Mouse (Mus musculus): ENCODE results near the gene Glb1. TPM values are rescaled to one million over a fixed set of nuclear protein-coding genes. Genes with fewer than 3 reads are reported as not detected.

Glb1 gene
- polyA plus RNA-seq, 1 experiment from 2014 or later = 66.2 TPM

DNA sequence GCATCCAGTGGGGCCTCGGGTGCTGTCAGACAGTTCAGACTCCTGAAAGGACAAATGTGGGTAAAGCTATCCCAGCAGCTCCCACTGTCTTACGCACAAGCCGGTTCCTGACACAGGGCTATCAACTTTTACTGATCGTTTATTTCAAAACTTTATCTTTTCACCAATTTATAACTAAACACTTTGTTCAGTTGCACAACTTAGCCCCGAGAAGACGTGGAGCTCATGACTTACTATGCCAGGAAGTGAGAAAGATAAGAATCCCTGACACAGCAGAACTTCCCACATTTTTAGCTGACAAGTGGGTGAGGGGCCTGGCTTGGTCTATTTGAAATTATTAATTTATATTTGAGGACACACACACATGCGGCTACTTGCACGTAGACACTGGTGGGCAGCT, 6.2 kb upstream of the Glb1 start:
- no peak for DNase-seq (ENCODE audit: low read depth, low spot score)
- ChIA-PET CTCF (no interaction called here), POLR2A (no interaction called here)
- ATAC-seq = no peak
- H3K27me3 ChIP-seq = no peaks in the 10 kb centered on the region
- TF ChIP-seq CTCF (IDR thresholded peaks at IDR 0.05) = no peak
- in situ Hi-C loops (cut with MboI; ENCODE audit: low pct_unique_long_range_greater_than_20kb) = loop anchor here (25.0 kb wide), 1 partner anchor 357 kb away; the partner anchor contains the start of gene Fbxl2

DNA sequence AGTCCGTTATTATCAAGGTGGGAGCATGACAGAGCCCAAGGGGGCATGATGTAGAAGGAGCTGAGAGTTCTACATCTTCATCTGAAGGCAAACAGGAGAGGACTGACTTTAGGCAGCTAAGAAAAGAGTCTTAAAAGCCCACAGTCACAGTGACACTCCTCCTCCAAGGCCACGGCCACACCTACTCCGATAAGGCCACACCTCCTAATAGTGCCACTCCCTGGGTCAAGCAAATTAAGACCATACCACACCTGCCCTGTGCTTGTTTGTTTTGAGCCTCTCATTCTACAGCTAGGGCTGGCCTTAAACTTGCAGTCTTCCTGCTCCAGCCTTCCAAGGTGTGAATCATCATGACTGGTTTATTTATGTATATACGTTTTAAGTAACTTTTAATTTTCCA, 5.6 kb upstream of the Glb1 start:
- ChIA-PET CTCF (no interaction called here), POLR2A (no interaction called here)
- ATAC-seq = no peak
- DNase-seq (ENCODE audit: low read depth, low spot score) = no peak
- in situ Hi-C loops (cut with MboI; ENCODE audit: low pct_unique_long_range_greater_than_20kb) = loop anchor here (25.0 kb wide), 1 partner anchor 358 kb away; the partner anchor contains the start of gene Fbxl2
- no peak for TF ChIP-seq CTCF (IDR thresholded peaks at IDR 0.05)
- no peaks in the 10 kb centered on the region for H3K27me3 ChIP-seq

DNA sequence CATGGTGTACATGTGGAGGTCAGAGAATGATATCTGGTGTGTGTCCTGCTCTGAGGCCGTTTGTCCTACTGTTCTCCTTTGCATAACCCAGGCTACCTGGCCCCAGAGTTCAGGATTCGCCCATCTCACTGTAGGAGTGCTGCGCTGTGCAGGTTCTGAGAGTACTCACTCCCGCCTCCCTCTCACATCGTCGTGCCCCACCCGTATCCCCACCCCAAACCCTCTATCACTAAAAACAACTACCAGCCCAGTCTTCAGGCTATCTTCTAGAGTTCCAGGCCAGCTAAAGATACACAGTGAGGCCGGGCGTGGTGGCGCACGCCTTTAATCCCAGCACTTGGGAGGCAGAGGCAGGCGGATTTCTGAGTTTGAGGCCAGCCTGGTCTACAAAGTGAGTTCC, 1.2 kb upstream of the Glb1 start:
- DNase-seq (ENCODE audit: low read depth, low spot score) (no peak), ATAC-seq (no peak)
- POLR2A ChIA-PET = no interaction called here
- in situ Hi-C loops (cut with MboI; ENCODE audit: low pct_unique_long_range_greater_than_20kb) = loop anchor here (25.0 kb wide), 1 partner anchor 362 kb away; the partner anchor contains the start of gene Fbxl2
- H3K27me3 ChIP-seq = no peaks in the 10 kb centered on the region
- TF ChIP-seq CTCF (IDR thresholded peaks at IDR 0.05) = no peak
- CTCF ChIA-PET = interaction anchor here (1.2 kb wide), 1 partner anchor 16 kb away, joined by 3 read pairs; no protein-coding TSS in a partner anchor

DNA sequence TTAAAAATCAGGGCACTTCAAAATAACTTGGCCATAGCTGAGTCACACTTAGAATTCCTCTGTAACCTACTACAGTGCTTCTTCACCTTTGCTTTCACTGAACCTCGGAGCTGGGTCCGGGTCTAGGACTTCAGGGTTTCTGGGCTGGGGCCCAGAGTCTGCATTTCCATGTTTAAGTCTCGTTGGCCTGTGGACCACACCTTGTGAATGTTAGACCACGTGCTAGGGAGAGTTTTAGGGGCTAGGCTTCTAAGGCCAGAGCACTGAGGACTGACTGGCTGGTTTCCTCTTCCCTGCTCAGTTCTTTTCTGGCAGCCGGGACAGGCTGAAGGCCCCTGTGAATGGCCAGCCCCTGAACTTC, 308 bp upstream of the Glb1 start:
- in situ Hi-C loops (cut with MboI; ENCODE audit: low pct_unique_long_range_greater_than_20kb) = no loop called here
- no peak for DNase-seq (ENCODE audit: low read depth, low spot score)
- peak; percentile 40 for ATAC-seq
- no peak for TF ChIP-seq CTCF (IDR thresholded peaks at IDR 0.05)
- CTCF ChIA-PET = interaction anchor here (1.2 kb wide), 1 partner anchor 15 kb away, joined by 3 read pairs; no protein-coding TSS in a partner anchor
- POLR2A ChIA-PET = no interaction called here
- no peaks in the 10 kb centered on the region for H3K27me3 ChIP-seq

GRCm38 (mm10) chr9:114401685-114402080, 807 bp downstream of the Glb1 start:
- ChIA-PET POLR2A (no interaction called here), CTCF (no interaction called here)
- no peak for DNase-seq (ENCODE audit: low read depth, low spot score)

DNA sequence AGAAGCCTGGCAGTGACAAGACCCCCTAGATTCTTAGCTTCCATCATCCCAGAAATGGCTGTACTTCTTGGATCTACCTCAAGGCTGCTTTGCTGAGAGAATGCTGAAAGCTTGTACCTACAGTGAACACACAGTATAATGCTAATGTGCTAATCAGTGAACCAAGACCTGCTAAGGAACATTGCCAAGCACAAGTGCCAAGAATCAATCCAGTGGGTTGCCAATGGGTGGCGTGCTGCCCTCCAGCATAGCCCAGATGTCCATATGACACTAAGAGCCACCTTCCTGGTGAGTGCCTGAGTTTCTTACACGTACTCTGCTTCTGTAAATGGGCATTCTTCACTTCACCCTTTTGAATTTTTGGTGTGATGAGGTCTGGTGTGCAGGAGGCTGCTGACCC, 6.8 kb downstream of the Glb1 start:
- in situ Hi-C loops (cut with MboI; ENCODE audit: low pct_unique_long_range_greater_than_20kb) = no loop called here
- ChIA-PET CTCF (interaction anchor here (1.5 to 2.3 kb wide), 3 partner anchors 9 to 176 kb away, joined by 3 to 11 read pairs (median 5); no protein-coding TSS in a partner anchor), POLR2A (no interaction called here)
- ATAC-seq (no peak), DNase-seq (ENCODE audit: low read depth, low spot score) (no peak)
- no peaks in the 10 kb centered on the region for H3K27me3 ChIP-seq
- TF ChIP-seq CTCF (IDR thresholded peaks at IDR 0.05) = no peak

More at GRCm38 (mm10) chr9:114401685-114402080, 807 bp downstream of the Glb1 start:
- peak; percentile 31 for ATAC-seq
- no peaks in the 10 kb centered on the region for H3K27me3 ChIP-seq
- TF ChIP-seq CTCF (IDR thresholded peaks at IDR 0.05) = no peak
- in situ Hi-C loops (cut with MboI; ENCODE audit: low pct_unique_long_range_greater_than_20kb) = no loop called here

DNA sequence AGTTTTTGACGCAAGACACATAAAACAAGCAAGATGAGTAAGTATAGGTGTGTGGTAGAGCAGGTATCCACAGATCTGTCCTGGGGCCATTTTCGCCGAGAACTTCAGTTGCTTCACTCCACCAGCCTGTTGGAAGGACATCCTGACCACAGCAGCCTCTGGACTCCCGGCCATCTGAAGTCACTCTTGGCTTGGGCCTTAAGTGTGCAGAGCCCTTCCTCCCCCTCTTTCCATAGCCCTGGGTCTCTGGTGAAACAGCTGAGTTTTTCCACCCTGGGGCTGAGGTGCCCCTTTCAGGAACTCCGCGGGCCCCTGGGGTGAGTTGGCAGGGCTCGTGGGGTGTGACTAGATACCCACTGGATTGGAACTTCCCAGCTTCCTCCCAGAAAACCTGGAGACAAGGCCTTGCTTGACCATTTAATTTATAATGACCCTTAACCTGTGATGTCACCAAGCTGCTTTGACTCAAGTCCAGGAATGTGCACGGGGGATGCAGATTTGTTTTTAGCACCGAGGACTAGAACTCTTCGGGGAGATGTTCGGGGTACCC, 9.5 kb downstream of the Glb1 start:
- CTCF ChIA-PET = interaction anchor here (1.0 kb wide), 1 partner anchor 171 kb away, joined by 3 read pairs; no protein-coding TSS in a partner anchor
- in situ Hi-C loops (cut with MboI; ENCODE audit: low pct_unique_long_range_greater_than_20kb) = no loop called here
- TF ChIP-seq CTCF (IDR thresholded peaks at IDR 0.05) = no peak
- POLR2A ChIA-PET = interaction anchor here (0.7 to 1.2 kb wide), 3 partner anchors 17 to 34 kb away, joined by 4 to 6 read pairs (median 5); no protein-coding TSS in a partner anchor
- peak; percentile 69 for ATAC-seq
- no peaks in the 10 kb centered on the region for H3K27me3 ChIP-seq
- no peak for DNase-seq (ENCODE audit: low read depth, low spot score)

GRCm38 (mm10) chr9:114411295-114411694, 10.4 kb downstream of the Glb1 start:
- CTCF ChIA-PET = no interaction called here
- no peak for TF ChIP-seq CTCF (IDR thresholded peaks at IDR 0.05)
- no peak for ATAC-seq

GRCm38 (mm10) chr9:114412406-114412805, 11.5 kb downstream of the Glb1 start:
- POLR2A ChIA-PET = interaction anchor here (0.5 kb wide), 1 partner anchor 120 kb away, joined by 3 read pairs; no protein-coding TSS in a partner anchor
- TF ChIP-seq CTCF (IDR thresholded peaks at IDR 0.05) = no peak
- CTCF ChIA-PET = interaction anchor here (1.5 kb wide), 1 partner anchor 144 kb away, joined by 3 read pairs; no protein-coding TSS in a partner anchor
- ATAC-seq = no peak
- H3K27me3 ChIP-seq = no peaks in the 10 kb centered on the region
- in situ Hi-C loops (cut with MboI; ENCODE audit: low pct_unique_long_range_greater_than_20kb) = no loop called here
- DNase-seq (ENCODE audit: low read depth, low spot score) = no peak

More at GRCm38 (mm10) chr9:114411295-114411694, 10.4 kb downstream of the Glb1 start:
- no peak for DNase-seq (ENCODE audit: low read depth, low spot score)
- no peaks in the 10 kb centered on the region for H3K27me3 ChIP-seq
- in situ Hi-C loops (cut with MboI; ENCODE audit: low pct_unique_long_range_greater_than_20kb) = no loop called here
- POLR2A ChIA-PET = no interaction called here

DNA sequence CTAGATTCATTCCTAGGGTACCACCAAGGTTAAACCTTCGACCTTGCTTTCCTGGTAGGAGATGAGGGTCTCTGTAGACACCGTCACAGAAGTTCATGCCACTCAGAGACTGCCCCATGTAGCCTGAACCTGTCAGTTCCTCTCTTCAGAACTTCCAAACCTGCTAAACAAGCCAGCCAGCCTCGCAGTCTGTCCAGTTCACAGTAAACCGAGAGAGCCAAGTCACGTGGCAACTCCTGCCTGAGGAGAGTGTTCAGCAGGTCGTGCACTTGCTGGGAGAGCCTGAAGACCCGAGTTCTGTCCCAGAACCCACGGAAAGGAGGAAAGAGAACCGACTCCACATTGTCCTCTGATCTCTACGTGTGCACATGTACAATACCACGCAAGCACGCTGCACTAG, 13.0 kb downstream of the Glb1 start:
- TF ChIP-seq CTCF (IDR thresholded peaks at IDR 0.05) = no peak
- CTCF ChIA-PET = interaction anchor here (1.5 kb wide), 1 partner anchor 142 kb away, joined by 3 read pairs; no protein-coding TSS in a partner anchor

GRCm38 (mm10) chr9:114415701-114416100, 14.8 kb downstream of the Glb1 start:
- CTCF ChIA-PET = interaction anchor here (0.8 to 3.3 kb wide), 11 partner anchors 8 to 169 kb away, joined by 3 to 24 read pairs (median 3); partner anchors contain the start of genes Glb1 and Tmppe
- TF ChIP-seq CTCF (IDR thresholded peaks at IDR 0.05) = peak; percentile 89
- in situ Hi-C loops (cut with MboI; ENCODE audit: low pct_unique_long_range_greater_than_20kb) = loop anchor here (5.0 kb wide), 2 partner anchors 82 to 167 kb away; no protein-coding TSS in a partner anchor
- ATAC-seq (no peak), DNase-seq (ENCODE audit: low read depth, low spot score) (no peak)
- POLR2A ChIA-PET = no interaction called here
- H3K27me3 ChIP-seq = no peaks in the 10 kb centered on the region

More for the DNA sequence above, 13.0 kb downstream of the Glb1 start:
- POLR2A ChIA-PET = no interaction called here
- in situ Hi-C loops (cut with MboI; ENCODE audit: low pct_unique_long_range_greater_than_20kb) = no loop called here
- ATAC-seq = no peak
- no peak for DNase-seq (ENCODE audit: low read depth, low spot score)
- no peaks in the 10 kb centered on the region for H3K27me3 ChIP-seq
